Mouse (Mus musculus) v-Abl transformed pro-B cells (cell line): ENCODE results near the gene Mei4.

Source experiments
- in situ Hi-C, 2 experiments: fragments of 400-800 bp; cut with MboI; formaldehyde crosslinking; loops; one replicate each; pipeline ENCODE4 v1.15.1; 2025; ENCODE audit not compliant: unreplicated experiment in 2 of 2

Gene Mei4

DNA sequence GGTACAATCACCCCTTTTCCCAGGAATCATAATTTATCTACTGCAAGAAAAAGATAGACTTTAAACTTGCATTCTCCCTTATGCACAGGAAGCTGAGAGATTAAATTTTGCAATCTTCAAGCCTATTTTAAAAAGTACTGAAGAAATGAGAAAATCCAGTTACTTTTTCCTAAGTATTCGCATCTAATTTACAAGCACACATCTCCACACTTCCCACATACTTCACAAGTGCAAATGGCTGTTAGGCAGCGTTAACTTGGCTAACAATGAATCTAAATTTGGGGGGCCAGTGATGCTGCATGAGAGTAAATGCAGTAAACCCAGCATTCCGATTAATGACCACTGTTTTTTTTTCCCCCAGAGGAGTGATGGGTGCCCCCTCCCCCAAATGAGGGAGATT lies 232.9 kb downstream of the Mei4 start:
- in situ Hi-C loops, result no loop called here

GRCm38 (mm10) chr9:82114865-82115264 lies 251.4 kb downstream of the Mei4 start:
- in situ Hi-C loops, result no loop called here

GRCm38 (mm10) chr9:82136119-82136518 lies 272.6 kb downstream of the Mei4 start:
- in situ Hi-C loops, result no loop called here

GRCm38 (mm10) chr9:82160143-82160542 lies 296.7 kb downstream of the Mei4 start:
- in situ Hi-C loops, result no loop called here

- in situ Hi-C loops, result no loop called here
Measured at GRCm38 (mm10) chr9:82162415-82162814, 298.9 kb downstream of the Mei4 start.

- in situ Hi-C loops, result no loop called here
Measured at GRCm38 (mm10) chr9:82217976-82218375, 354.5 kb downstream of the Mei4 start.

DNA sequence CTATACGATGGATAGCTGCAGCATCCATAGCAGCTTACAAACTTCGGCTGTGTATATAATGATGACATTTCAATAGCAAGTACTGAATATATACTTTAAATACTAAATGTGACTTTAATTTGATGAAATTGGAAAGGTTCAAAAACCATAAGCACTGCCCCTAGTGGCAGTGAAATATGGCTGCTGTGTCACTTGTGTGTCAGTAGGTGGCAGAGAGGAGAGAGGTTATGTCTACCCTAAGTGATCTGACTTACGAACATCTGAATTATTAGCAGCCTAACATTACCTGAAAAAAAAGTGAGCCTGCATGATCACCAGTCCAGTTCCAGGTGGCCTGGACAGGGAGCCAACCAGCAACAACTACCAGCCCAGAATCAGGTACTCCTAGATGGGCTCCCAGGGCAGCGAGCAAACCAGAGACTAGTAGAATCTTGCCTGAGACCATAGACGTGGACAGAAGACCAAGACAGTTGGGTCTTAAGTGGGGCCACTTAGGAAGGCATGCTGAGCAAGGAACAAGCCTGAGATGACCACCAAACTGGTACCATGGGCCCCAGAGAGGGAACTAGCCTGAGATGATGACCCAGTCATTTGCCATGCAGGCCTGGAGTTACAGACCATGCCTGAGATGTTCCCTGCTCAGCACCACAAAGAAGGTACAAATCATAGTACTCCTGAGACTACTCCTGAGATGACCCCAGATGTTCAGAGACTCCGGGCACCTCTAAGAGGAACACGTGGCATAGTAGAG lies 384.4 kb downstream of the Mei4 start:
- in situ Hi-C loops, result loop anchor here in 1 of 2 experiments (25.0 kb wide), 1 partner anchor 1114 kb away; no protein-coding TSS in a partner anchor
